Mouse (Mus musculus) heart, adult 2 months (tissue): ENCODE measurements at regions not wholly inside any gene's neighbourhood (a gene's known extent, or its start where the extent isn't known, plus 50 kb on each side); places are given as distances from the start of the nearest gene placed in this dataset.

Experiments used
- CTCF ChIP-seq: fragments of 200-600 bp; IDR thresholded peaks from 2 replicates; pipeline ENCODE4 v1.8.1; 2022; ENCODE audit warnings: antibody characterized with exemption, mild to moderate bottlenecking, moderate library complexity
- POLR2A ChIP-seq: fragments of 200-500 bp; IDR thresholded peaks from 2 replicates; pipeline ENCODE4 v1.6.1; 2011; ENCODE audit warnings: mild to moderate bottlenecking, low read depth, low read length, control low read depth; ENCODE audit not compliant: insufficient read depth

GRCm38 (mm10) chr8:12108578-12108977 lies 170.0 kb upstream of the A230072I06Rik start:
- no peak for TF ChIP-seq CTCF
- TF ChIP-seq POLR2A, result no peak
